Mouse (Mus musculus): ENCODE results near the gene Olfr66. TPM values are rescaled to one million over a fixed set of nuclear protein-coding genes. Genes with fewer than 3 reads are reported as not detected.

Olfr66 gene
- total RNA-seq, 2 experiments from 2014 or later = not detected

Other genes starting within 250 kb of the Olfr66 start
Only the 30 nearest of the 32 such genes appear.
- not detected in 2 replicates for gene Olfr623, start 222.6 kb downstream of the Olfr66 start, total RNA-seq (2015)
- not detected in 2 replicates for gene Olfr623, start 222.6 kb downstream of the Olfr66 start, total RNA-seq (2017)
- 0.02 TPM in 1 of 2 replicates, not detected in the other for gene Olfr624, start 215.1 kb downstream of the Olfr66 start, total RNA-seq (2015)
- gene Olfr624, start 215.1 kb downstream of the Olfr66 start, total RNA-seq (2017) = 0.12 TPM in 1 of 2 replicates, not detected in the other
- not detected in 2 replicates for gene Olfr625-ps1, start 203.5 kb downstream of the Olfr66 start, total RNA-seq (2015)
- gene Olfr625-ps1, start 203.5 kb downstream of the Olfr66 start, total RNA-seq (2017) = not detected in 2 replicates
- not detected in 2 replicates for gene Olfr243, start 171.6 kb downstream of the Olfr66 start, total RNA-seq (2015)
- gene Olfr243, start 171.6 kb downstream of the Olfr66 start, total RNA-seq (2017) = not detected in 2 replicates
- not detected in 2 replicates for gene Olfr628, start 155.9 kb downstream of the Olfr66 start, total RNA-seq (2015)
- not detected in 2 replicates for gene Olfr628, start 155.9 kb downstream of the Olfr66 start, total RNA-seq (2017)
- gene Olfr629, start 141.3 kb downstream of the Olfr66 start, total RNA-seq (2015) = not detected in 2 replicates
- not detected in 2 replicates for gene Olfr629, start 141.3 kb downstream of the Olfr66 start, total RNA-seq (2017)
- gene Olfr630, start 128.9 kb downstream of the Olfr66 start, total RNA-seq (2015) = not detected in 2 replicates
- gene Olfr630, start 128.9 kb downstream of the Olfr66 start, total RNA-seq (2017) = not detected in 2 replicates
- not detected in 2 replicates for gene Olfr69, start 114.7 kb downstream of the Olfr66 start, total RNA-seq (2015)
- gene Olfr69, start 114.7 kb downstream of the Olfr66 start, total RNA-seq (2017) = not detected in 2 replicates
- not detected in 2 replicates for gene Olfr68, start 106.6 kb downstream of the Olfr66 start, total RNA-seq (2015)
- gene Olfr68, start 106.6 kb downstream of the Olfr66 start, total RNA-seq (2017) = not detected in 2 replicates
- not detected in 2 replicates for gene Olfr67, start 94.4 kb downstream of the Olfr66 start, total RNA-seq (2015)
- not detected in 2 replicates for gene Olfr67, start 94.4 kb downstream of the Olfr66 start, total RNA-seq (2017)
- 16.9 and 36.5 TPM in 2 replicates for gene Hbb-bt, start 72.3 kb downstream of the Olfr66 start, total RNA-seq (2015)
- gene Hbb-bt, start 72.3 kb downstream of the Olfr66 start, total RNA-seq (2017) = 0.71 and 3.5 TPM in 2 replicates
- 25.1 and 66.9 TPM in 2 replicates for gene Hbb-bs, start 58.2 kb downstream of the Olfr66 start, total RNA-seq (2015)
- gene Hbb-bs, start 58.2 kb downstream of the Olfr66 start, total RNA-seq (2017) = 7.5 and 24.0 TPM in 2 replicates
- not detected in 2 replicates for gene Hbb-bh2, start 45.7 kb downstream of the Olfr66 start, total RNA-seq (2015)
- not detected in 2 replicates for gene Hbb-bh2, start 45.7 kb downstream of the Olfr66 start, total RNA-seq (2017)
- not detected in 2 replicates for gene Hbb-bh1, start 43.1 kb downstream of the Olfr66 start, total RNA-seq (2015)
- not detected in 2 replicates for gene Hbb-bh1, start 43.1 kb downstream of the Olfr66 start, total RNA-seq (2017)
- gene Hbb-y, start 33.0 kb downstream of the Olfr66 start, total RNA-seq (2015) = not detected in 2 replicates
- gene Hbb-y, start 33.0 kb downstream of the Olfr66 start, total RNA-seq (2017) = not detected in 2 replicates
- not detected in 2 replicates for gene Olfr64, start 8.2 kb upstream of the Olfr66 start, total RNA-seq (2015)
- gene Olfr64, start 8.2 kb upstream of the Olfr66 start, total RNA-seq (2017) = not detected in 2 replicates
- gene Olfr65, start 17.2 kb upstream of the Olfr66 start, total RNA-seq (2015) = not detected in 2 replicates
- gene Olfr65, start 17.2 kb upstream of the Olfr66 start, total RNA-seq (2017) = not detected in 2 replicates
- not detected in 2 replicates for gene Olfr631, start 42.6 kb upstream of the Olfr66 start, total RNA-seq (2015)
- gene Olfr631, start 42.6 kb upstream of the Olfr66 start, total RNA-seq (2017) = not detected in 2 replicates
- not detected in 2 replicates for gene Olfr632, start 48.1 kb upstream of the Olfr66 start, total RNA-seq (2015)
- gene Olfr632, start 48.1 kb upstream of the Olfr66 start, total RNA-seq (2017) = not detected in 2 replicates
- not detected in 2 replicates for gene Olfr633, start 58.2 kb upstream of the Olfr66 start, total RNA-seq (2015)
- gene Olfr633, start 58.2 kb upstream of the Olfr66 start, total RNA-seq (2017) = not detected in 2 replicates
- gene Olfr635, start 84.9 kb upstream of the Olfr66 start, total RNA-seq (2015) = not detected in 2 replicates
- gene Olfr635, start 84.9 kb upstream of the Olfr66 start, total RNA-seq (2017) = not detected in 2 replicates
- gene Olfr638, start 112.5 kb upstream of the Olfr66 start, total RNA-seq (2015) = not detected in 2 replicates
- gene Olfr638, start 112.5 kb upstream of the Olfr66 start, total RNA-seq (2017) = not detected in 2 replicates
- 0.02 TPM in 1 of 2 replicates, not detected in the other for gene Olfr639, start 131.1 kb upstream of the Olfr66 start, total RNA-seq (2015)
- gene Olfr639, start 131.1 kb upstream of the Olfr66 start, total RNA-seq (2017) = not detected in 2 replicates
- gene Olfr640, start 139.3 kb upstream of the Olfr66 start, total RNA-seq (2015) = not detected in 2 replicates
- gene Olfr640, start 139.3 kb upstream of the Olfr66 start, total RNA-seq (2017) = not detected in 2 replicates
- gene Olfr641, start 149.2 kb upstream of the Olfr66 start, total RNA-seq (2015) = not detected in 2 replicates
- not detected in 2 replicates for gene Olfr641, start 149.2 kb upstream of the Olfr66 start, total RNA-seq (2017)
- gene Olfr642, start 166.4 kb upstream of the Olfr66 start, total RNA-seq (2015) = not detected in 2 replicates
- not detected in 2 replicates for gene Olfr642, start 166.4 kb upstream of the Olfr66 start, total RNA-seq (2017)
- gene 4930516K23Rik, start 175.2 kb upstream of the Olfr66 start, total RNA-seq (2015) = not detected in 2 replicates
- gene 4930516K23Rik, start 175.2 kb upstream of the Olfr66 start, total RNA-seq (2017) = not detected in 2 replicates
- not detected in 2 replicates for gene Olfr644, start 185.6 kb upstream of the Olfr66 start, total RNA-seq (2015)
- gene Olfr644, start 185.6 kb upstream of the Olfr66 start, total RNA-seq (2017) = not detected in 2 replicates
- gene Olfr645, start 199.2 kb upstream of the Olfr66 start, total RNA-seq (2015) = not detected in 2 replicates
- gene Olfr645, start 199.2 kb upstream of the Olfr66 start, total RNA-seq (2017) = not detected in 2 replicates
- gene Olfr646, start 218.6 kb upstream of the Olfr66 start, total RNA-seq (2015) = not detected in 2 replicates
- not detected in 2 replicates for gene Olfr646, start 218.6 kb upstream of the Olfr66 start, total RNA-seq (2017)